Mouse (Mus musculus) cerebellum, adult 8-10 months (tissue): Measurements from ENCODE around the gene Faf1.
A peak's percentile ranks its signal among the peaks of the same experiment; 100 is the strongest.

ENCODE experiments used
- DNase-seq: peaks from one replicate; pipeline ENCODE4 v3.0.0; 2022

Faf1 gene

DNA sequence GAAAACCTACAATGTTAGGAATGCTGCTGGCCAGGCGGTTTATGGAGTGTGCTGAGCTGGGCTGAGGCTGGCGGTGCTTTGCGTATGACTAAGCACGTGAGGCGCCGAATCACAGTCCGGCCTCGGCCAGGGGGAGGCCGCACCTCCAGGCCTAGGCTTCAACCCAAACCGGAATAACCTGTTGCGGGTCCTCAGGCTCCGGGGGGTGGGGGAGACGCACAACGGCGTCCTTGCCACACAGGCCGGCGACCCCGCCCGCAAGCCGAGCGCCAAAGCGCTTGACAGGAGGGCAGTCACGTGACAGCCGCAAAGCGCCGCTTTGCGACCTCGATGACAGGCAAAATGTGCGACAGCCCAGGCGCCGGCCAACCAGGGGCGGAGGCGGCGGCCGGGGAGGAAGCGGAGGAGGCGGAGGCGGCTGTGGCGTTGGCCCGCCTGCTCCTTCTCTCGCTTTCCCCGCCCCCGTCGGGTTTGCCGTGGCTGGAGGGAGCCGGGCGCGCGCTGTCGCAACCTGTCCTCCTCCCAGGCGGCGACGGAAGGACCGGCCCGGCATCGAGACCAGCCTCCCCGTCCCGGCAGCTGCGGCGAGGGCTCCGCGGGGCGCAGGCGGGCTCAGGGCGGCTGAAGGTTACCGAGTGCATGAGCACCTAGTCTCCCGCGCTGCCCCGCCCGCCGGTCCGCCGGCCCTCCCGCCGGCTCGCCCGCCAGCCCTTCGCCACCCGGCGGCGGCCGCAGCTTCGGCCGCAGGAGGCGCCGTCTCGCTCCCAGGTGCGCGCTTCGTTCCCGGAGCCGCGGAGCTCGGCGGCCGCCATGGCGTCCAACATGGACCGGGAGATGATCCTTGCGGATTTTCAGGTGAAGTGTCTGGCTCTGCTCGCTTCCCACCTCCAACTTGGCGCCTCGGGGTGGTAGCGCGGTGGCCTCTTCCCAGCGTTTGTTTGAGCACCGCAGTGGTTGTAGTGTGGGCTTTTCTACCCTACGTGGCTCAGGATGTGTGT, at the start of gene Faf1:
Gene Faf1 (plus strand): TSS at position 371 of the 998 bp plus-strand sequence.
- DNase-seq, result peak; percentile 98

DNA sequence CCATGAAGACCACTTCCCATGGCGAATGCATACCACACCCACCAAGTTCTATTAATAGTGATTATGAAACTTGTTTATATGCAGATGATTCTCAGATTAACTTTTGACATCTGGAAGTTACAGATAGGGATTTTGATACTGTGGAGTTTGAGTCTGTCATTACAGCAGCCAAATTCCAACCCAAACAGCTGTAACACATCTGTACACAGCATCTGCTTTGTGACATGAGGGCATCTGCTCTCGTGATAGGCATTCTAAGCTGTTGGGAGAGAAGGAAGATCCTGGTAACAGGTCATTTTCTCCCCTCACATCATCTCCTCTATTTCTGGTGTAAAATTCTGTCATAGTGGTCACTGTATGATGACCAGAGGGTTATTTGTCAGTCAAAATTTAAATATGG, 46.2 kb upstream of the Faf1 start:
- DNase-seq, result no peak

DNA sequence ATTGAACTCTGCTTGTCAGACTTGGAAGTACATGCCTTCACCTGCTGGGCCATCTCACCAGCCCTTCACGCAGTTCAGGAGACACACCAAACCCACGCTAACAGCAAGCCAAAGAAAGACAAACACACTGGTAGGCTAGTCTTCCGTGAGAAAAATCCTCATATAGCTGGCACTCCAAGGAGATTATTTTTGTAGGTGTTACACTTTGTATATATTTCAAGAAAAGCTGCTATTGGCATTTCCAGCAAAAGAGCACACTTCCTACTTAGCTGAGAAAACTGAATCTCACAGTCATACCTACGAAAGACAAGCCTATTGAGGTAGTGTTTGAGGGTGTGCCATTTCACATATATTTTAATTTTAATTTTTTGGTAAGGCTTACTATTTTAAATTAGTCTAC, 45.4 kb upstream of the Faf1 start:
- DNase-seq, result no peak

DNA sequence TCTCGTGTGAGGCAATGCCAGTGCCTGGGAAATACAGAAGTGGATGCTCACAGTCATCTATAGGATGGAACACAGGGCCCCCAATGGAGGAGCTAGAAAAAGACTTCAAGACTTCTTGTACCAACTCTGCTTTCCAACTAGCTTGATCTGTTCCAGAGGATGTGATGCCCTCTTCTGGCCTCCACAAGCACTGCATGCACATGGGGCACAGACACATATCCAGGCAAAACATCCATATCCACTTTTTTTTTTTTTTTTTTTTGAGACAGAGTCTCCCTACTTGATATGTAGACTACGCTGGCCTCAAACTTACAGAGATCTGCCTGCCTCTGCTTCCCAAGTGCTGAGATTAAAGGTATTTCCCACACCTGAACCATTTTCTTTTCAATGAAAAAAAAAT, 41.4 kb upstream of the Faf1 start:
- DNase-seq, result no peak

DNA sequence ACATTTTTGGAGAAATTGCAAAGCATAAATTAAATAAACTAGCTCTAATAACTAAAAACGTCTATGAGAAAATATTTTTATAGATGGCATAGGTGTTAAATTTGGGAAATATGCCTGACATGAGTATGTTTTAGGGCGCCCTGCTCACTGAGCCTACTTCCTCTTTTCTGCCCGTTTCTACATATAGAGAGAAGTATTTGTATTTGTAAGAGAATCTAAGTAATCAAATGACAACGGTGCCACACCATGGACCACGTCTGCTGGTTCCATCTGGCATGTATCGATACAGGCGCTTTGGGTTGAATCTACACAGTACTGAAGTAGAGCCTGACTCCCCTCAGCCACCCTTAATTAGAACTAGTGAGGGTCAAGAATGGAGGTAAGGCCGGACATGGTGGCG, 37.0 kb upstream of the Faf1 start:
- DNase-seq, result no peak

DNA sequence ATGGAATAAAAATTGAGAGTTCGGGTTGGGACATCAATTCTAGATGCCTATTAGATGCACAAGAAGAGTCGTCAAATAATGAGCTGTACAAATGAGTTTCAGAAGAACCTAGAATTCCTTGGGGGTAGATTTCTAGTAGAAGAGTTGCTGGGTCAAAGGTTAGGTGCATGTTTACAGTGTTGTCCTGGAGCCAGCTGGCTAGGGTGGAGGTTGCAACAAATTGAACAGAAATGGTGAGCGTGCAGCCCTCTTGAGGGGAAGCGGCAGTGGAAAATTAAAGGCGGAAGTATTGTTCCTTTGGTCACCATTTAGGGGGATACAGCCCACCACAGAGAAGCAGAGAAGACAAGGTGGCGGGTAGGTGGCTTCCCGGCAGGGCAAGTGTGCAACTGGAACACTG, 36.2 kb upstream of the Faf1 start:
- no peak for DNase-seq

DNA sequence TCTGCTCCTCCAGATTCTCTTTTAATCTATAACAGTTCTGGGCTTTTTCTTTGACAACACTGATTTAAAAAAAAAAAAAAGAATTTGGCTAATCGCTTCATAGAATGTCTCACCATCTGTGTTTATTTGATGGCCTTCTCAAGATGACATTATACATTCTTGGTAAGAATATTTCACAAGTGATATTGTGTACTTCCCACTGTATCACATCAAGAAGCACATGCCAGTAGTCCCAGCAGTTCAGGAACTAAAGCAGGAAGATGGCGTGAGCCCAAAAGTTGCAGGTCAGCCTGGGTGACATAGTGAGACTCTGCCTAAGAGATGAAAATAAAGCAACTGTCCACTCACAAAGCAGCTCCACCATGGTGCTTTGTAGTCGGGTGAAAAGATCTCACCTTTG, 34.9 kb upstream of the Faf1 start:
- no peak for DNase-seq

DNA sequence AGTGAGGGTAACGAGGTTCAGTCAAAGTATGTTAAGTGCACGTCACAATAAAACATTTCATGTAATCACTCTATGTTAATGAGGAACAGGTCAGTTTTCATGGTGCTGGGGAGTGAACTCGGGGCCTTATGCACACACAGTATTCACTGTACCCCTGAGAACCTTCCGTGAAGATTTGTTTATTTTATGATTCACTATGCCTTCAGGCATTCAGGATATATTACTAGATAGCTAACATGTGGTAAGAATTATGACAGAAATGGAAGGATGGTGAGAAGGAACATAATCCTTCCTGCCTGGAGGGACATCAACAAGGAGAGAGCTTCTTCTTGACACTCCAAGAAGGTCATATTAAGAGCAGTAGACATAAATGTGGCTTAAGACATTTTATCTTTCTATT, 29.1 kb upstream of the Faf1 start:
- DNase-seq, result no peak

DNA sequence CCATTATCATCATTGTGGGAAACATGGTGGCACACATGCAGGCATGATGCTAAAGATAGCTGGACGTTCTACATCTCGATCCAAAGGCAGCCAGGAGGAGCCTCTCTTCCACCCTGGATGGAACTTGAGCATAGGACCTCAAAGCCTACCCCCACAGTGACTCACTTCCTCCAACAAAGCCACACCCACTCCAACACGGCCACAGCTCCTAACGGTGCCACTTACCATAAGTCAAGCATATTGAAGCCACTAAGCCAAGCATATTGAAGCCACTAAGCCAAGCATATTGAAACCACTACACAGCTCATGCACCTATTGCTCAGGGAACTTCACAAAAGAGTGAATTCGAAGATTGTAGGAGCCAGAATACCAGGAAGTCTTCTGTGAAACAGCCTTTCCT, 27.1 kb upstream of the Faf1 start:
- no peak for DNase-seq

DNA sequence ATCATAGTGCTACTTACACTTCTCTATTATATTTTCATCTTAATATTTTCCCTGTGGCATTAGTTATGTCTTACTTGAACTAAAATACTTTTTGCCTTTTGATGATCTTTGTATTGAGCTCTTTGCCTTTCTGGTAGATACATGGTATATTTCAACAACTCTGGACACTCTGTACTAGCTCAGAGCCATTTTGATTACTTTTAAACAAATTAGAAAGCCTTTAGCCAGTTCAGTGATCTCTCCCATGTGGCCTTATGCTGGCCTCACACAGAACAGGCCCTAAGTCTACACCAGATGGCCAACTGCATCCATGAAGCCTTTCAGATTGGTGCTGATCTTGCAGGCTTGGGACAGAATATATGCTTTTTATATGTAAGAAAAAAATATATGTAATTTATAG, 23.1 kb upstream of the Faf1 start:
- DNase-seq, result no peak

DNA sequence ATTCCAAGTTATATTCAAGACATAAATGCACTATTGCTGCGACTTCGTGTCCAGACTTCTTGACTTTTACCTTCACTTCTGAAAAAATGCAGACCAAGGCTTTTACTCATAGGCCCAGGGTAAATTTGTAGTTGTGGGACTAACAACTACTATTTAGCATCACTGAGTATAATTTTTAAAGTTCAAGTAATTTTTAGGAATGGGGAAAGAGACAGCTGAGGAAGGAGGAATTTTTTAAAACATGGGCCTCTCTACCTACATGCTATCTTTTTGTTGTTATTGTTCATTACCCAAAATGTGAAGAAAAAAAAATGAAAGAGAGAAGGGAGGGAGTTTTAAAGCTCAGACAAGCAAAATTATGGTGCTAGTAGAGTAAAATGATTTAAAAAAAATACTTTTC, 21.7 kb upstream of the Faf1 start:
- no peak for DNase-seq

DNA sequence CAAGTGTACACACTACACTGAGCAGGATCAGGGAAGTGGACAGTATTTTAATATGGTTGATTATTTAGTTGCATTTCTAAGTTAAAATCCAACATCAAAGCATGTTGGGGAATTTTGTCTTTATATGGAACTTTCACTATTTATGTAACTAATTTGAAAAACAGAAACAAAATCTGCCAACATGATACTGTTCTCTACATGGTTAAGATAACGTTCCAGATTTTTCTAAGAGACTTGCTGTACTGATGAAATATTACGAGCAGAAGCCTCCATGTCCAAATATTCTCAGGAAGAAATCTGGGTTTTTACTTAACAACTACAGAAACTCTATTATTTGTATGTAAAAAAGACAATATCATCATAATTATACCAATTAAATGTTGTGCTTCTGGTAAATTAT, 20.6 kb upstream of the Faf1 start:
- DNase-seq, result no peak

DNA sequence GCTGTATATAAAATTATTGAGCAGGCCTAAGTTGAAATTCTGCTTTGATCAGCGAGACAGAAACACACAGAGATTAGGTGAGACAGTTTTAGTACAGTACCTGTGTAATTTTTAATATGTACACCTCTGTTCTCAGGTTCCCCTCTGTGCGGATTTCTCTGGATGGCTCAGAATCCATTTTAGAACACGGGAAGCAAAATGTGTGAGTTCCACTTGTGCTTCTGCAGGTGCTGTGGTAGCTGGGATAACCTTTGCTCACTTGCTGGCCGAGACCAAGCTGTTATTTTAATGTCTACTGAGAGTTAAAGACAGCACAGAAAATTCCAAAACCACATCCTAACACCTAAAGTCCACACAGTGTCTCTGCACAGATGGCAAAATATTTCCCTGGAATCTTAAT, 20.1 kb upstream of the Faf1 start:
- DNase-seq, result no peak

DNA sequence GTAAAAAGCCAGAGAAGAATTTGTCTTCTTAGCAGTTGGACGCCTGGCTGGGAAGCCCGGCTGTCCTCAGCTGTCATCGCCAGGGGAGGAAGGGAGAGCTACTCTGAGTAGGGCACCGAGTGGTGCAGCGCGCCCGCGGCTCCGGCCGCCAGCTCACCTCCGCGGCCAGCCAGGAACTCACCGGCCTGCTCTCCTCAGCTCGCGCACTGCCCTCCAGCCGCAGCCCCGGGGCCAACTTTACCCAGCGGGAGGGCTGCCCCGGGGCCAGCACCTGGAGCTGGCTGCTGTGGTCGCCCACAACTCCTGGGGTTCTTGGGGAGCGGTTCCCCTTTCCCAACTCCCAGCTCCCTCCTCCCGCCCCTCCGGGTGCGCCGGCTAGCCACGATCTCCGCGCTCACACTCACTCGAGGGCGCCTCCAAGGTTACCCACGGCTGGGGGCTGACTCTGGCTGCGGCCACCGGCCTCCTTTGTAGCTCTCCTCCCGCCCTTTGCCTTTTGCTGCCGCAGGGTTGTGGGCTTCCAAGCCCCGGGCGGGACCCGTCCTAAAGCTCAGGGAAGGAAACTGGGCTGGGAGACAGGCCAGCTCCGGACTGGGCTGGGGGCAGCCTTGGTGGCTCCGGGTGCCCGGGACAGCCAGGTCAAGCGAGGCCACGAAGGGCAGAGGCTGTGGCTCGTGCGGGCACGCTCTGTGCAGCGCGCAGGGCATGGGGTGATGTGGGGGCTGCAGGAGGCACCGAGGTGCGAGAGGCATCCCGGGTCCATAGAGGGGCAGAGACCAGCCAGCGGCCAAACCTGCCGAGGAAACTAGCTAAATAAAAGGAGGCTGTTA, 19.2 kb upstream of the Faf1 start:
- peak; percentile 42 for DNase-seq

DNA sequence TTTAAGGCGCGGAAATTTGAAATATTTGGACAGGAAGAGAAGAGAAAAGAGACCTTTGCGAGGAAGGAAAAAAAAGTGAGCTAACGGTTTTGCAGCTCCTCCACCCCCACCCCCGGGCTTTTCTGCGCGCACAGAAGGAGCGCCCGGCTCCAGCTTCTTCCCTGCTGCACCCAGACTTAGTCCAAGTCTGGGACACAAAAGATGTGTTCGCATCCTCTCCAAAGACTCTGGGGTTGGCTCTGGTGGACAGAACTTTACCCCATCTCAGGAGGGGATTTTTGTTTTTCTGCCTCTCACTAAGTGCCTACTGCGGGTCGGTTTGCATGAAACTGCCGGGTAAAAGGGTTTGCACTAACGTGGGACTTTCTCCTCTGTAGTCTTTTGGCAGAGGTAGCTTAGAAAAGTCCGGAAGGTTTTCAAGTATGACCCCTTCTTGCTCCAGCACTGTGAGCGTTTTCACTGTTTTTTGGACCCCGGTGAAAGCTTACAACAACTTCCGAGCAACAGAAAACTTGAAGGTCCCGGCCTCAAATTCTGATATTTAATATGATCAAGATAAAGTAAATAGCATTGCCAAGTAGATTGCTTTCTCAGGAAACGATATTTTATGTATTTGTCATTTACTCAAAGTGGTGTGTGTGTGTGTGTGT, 18.4 kb upstream of the Faf1 start:
- DNase-seq, result no peak

DNA sequence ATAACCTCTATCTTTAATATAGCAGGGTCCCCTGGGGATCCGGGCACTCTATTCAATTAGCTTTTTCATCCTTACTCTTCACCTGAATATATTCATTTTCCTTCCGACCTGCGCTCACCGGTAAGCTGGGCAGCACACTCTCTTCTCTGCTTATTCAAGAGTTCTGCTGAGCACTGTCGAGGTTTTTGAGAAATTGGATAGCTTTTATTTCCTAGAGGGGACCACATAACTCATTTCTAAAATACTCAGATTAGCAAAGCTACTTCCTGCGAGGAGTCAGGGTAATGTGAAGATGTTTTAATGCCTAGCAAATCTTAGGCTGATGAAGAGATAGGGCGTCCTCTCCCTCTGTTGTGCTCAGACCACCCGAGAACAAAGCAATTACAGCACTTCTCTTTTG, 17.6 kb upstream of the Faf1 start:
- no peak for DNase-seq

DNA sequence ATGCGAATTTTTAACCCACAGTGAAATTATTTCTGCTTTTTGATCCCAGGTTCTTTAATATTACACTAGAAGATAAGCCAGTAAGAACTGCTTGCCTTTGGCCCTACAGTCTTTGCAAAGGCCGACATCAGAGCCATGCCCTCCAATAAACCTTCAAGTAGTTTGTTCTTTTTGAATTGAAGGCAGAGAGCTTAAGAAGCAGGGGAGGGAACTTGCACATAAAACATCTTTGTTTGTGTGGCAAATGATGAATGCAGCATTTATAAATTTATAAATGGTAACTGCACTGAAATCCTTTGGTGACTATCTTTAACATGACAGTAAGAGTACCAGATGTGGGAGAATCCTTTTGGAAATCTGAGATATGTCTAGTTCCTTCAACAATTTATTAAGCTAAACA, 16.8 kb upstream of the Faf1 start:
- no peak for DNase-seq

DNA sequence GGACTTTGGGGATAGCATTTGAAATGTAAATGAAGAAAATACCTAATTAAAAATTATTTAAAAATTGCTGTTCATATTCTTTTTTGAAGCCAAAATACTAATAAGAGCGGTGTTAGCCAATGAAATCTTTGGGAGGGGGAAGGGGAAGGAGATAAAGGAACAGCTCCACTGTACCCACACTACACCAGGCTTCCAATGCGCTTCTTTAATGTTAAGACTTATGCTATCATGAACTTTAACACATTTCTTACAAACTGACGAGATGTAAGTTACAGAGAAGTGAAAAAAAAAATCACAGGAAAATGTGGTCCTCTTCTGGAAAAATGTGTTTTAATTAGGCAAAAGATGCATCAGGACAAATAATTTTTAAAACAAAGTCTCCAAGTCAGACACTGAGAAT, 15.8 kb upstream of the Faf1 start:
- DNase-seq, result no peak

DNA sequence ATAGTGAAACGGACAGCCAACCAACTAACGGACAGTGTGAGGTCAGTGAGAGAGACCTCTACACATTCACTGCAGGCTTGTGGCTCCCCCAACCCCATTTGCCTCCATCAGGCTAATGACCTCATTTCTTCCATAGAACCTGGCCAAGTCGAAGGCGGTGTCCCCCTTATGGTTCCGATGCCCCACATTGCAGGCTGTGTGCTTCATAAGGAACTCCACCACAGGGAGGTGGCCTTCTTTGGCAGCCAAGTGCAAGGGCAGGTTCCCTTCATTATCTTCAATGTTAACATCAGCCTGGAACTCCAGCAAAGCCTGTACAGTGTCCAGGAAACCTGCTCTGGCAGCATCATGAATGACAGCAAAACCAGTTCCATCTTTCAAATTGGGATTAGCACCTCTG, 15.2 kb upstream of the Faf1 start:
- no peak for DNase-seq

DNA sequence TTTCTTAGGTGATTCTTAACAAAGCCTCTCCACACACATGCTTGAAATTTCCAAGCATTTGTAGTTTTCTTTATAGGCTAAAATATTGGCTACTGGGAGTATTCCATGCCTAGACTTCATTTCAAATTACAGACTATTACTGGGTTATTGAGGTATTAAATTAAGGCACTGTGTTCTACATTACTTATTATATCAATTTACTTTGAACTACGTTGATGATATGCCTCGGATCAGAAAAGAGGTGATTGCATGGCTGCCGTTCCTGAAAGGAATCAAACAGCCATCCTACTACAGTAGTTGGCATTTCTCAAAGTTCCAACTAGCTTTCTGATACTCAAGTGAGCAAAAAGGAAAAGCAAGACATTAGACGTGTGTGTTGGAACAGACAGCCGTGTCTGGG, 14.1 kb upstream of the Faf1 start:
- no peak for DNase-seq

DNA sequence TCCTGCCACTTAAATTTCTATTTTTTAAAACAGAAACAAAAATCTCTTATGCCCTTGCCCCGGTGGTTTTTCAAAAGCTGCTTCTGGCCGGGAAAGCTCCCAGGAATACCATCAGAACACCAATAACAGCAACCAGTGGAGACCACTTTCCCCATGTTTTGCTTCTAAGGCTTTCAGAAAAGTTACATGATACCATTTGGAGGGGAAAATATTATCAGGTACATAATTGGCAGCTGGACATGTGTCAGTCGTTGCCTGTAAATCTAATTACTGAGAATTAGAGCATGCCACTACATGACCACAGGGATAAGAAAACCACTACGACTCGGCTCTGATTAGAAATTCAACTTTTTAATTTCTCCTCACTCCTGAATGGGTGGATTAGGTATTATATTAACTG, 12.3 kb upstream of the Faf1 start:
- no peak for DNase-seq

DNA sequence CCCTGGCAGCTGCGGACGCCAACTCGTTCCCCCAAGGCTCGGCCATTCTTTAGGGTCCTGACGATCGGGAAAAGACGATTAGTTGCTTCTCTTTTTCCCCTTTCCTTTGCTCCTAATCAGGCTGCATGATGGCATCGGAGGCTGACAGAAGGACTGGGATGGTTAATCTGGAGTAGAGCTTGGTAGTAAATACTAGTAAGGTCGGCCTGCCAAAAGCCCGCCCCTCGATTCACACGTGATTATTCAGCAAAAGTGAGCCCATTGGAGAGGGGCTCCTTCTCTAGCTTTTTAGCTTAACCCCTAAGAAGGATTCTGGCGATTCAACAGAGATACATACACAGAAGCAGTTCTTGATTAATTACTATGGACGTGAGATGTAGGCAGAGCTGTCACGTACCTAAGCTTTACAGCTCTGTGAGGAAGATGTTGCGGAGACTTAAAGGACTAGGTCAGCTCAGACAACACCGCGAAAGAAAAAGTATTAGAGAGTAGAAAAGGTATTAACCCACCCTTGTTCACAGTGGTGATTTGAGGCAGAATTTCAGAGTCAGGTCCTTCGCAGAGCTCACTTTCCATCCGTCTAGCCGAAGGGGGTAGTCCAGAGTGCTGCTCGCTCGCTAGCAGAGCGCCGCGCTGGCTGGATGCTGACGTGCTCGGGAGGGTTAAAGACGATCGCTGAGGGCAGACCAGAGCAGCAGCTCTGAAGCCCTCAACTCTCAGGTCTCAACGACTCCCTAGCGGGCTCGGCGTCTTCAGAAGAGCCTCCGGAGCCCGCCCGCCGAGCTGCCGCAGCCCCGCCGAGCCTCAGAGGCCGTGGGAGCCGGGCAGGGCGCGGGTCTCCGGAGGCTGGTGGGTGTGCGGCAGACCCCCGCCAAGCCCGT, 11.0 kb upstream of the Faf1 start:
- peak; percentile 33 for DNase-seq
